Mouse (Mus musculus): ENCODE data around the gene Efhd1. TPM values are rescaled to one million over a fixed set of nuclear protein-coding genes. Genes with fewer than 3 reads are reported as not detected.

Efhd1 gene
- total RNA-seq, 1 experiment = 1.8 TPM

GRCm38 (mm10) chr1:87239056-87239455 lies 25.1 kb upstream of the Efhd1 start:
- H3K36me3 ChIP-seq (ENCODE audit: control insufficient read depth, insufficient read depth, low read length, poor library complexity, severe bottlenecking) = peaks cover 20% of the 10 kb centered on the region
- DNase-seq (ENCODE audit: low read depth, low spot score) = no peak
- H3K27ac ChIP-seq (ENCODE audit: insufficient read depth, low read depth, low read length, poor library complexity, severe bottlenecking) = no peak overlapping the region
- no peak overlapping the region for H3K4me3 ChIP-seq (ENCODE audit: insufficient read depth in 1 of 2, low read depth in 1 of 2, low read length in 2 of 2, poor library complexity in 1 of 2, severe bottlenecking in 1 of 2)
- TF ChIP-seq ZNF384 (IDR thresholded peaks at IDR 0.05; ENCODE audit: low read depth, low read length) = no peak
- no peak for TF ChIP-seq MAFK (IDR thresholded peaks at IDR 0.05; ENCODE audit: insufficient read depth, low read depth, low read length)
- no peak for TF ChIP-seq HCFC1 (IDR thresholded peaks at IDR 0.05; ENCODE audit: borderline replicate concordance, insufficient read depth, low read length)
- no peak for TF ChIP-seq ZC3H11A (IDR thresholded peaks at IDR 0.05; ENCODE audit: borderline replicate concordance, low read depth, low read length)
- TF ChIP-seq CHD2 (IDR thresholded peaks at IDR 0.05; ENCODE audit: low read depth, low read length) = no peak
- 0 out of 2 replicates have a peak overlapping the region, but pooled peaks have one; percentile 14 for H3K9ac ChIP-seq (ENCODE audit: insufficient read depth, low read depth, low read length, poor library complexity, severe bottlenecking)
- no peaks in the 10 kb centered on the region for H3K9me3 ChIP-seq (ENCODE audit: control insufficient read depth, insufficient read depth, low read depth, low read length)
- peaks cover 3 to 20% of the 10 kb centered on the region in 2 experiments; a peak in 3 of 4 replicates for H3K4me1 ChIP-seq (ENCODE audit: control insufficient read depth in 2 of 2, insufficient read depth in 2 of 2, low read length in 2 of 2, poor library complexity in 1 of 2)
- in situ Hi-C loops (cut with MboI; ENCODE audit: low sequenced_read_pairs in 2 of 2, unreplicated experiment in 2 of 2) = no loop called here

- in situ Hi-C loops (cut with MboI; ENCODE audit: low sequenced_read_pairs in 2 of 2, unreplicated experiment in 2 of 2) = no loop called here
- no peak for DNase-seq (ENCODE audit: low read depth, low spot score)
- Histone ChIP-seq H3K9ac (ENCODE audit: insufficient read depth, low read depth, low read length, poor library complexity, severe bottlenecking) (no peak overlapping the region), H3K36me3 (ENCODE audit: control insufficient read depth, insufficient read depth, low read length, poor library complexity, severe bottlenecking) (peaks cover 11% of the 10 kb centered on the region), H3K4me3 (ENCODE audit: insufficient read depth in 1 of 2, low read depth in 1 of 2, low read length in 2 of 2, poor library complexity in 1 of 2, severe bottlenecking in 1 of 2) (no peak overlapping the region), H3K4me1 (ENCODE audit: control insufficient read depth in 2 of 2, insufficient read depth in 2 of 2, low read length in 2 of 2, poor library complexity in 1 of 2) (peaks cover 3 to 9% of the 10 kb centered on the region in 2 experiments; a peak in 3 of 4 replicates), H3K27ac (ENCODE audit: insufficient read depth, low read depth, low read length, poor library complexity, severe bottlenecking) (no peak overlapping the region), H3K9me3 (ENCODE audit: control insufficient read depth, insufficient read depth, low read depth, low read length) (no peaks in the 10 kb centered on the region)
- TF ChIP-seq HCFC1 (IDR thresholded peaks at IDR 0.05; ENCODE audit: borderline replicate concordance, insufficient read depth, low read length) = no peak
- no peak for TF ChIP-seq CHD2 (IDR thresholded peaks at IDR 0.05; ENCODE audit: low read depth, low read length)
- no peak for TF ChIP-seq ZNF384 (IDR thresholded peaks at IDR 0.05; ENCODE audit: low read depth, low read length)
- no peak for TF ChIP-seq ZC3H11A (IDR thresholded peaks at IDR 0.05; ENCODE audit: borderline replicate concordance, low read depth, low read length)
- no peak for TF ChIP-seq MAFK (IDR thresholded peaks at IDR 0.05; ENCODE audit: insufficient read depth, low read depth, low read length)
Measured at GRCm38 (mm10) chr1:87243021-87243420, 21.1 kb upstream of the Efhd1 start.

- H3K4me3 ChIP-seq (ENCODE audit: insufficient read depth in 1 of 2, low read depth in 1 of 2, low read length in 2 of 2, poor library complexity in 1 of 2, severe bottlenecking in 1 of 2) = no peak overlapping the region
- DNase-seq (ENCODE audit: low read depth, low spot score) = no peak
- H3K4me1 ChIP-seq (ENCODE audit: control insufficient read depth in 2 of 2, insufficient read depth in 2 of 2, low read length in 2 of 2, poor library complexity in 1 of 2) = peaks cover 0 to 5% of the 10 kb centered on the region in 2 experiments; a peak in 1 of 4 replicates
- H3K9ac ChIP-seq (ENCODE audit: insufficient read depth, low read depth, low read length, poor library complexity, severe bottlenecking) = no peak overlapping the region
- H3K27ac ChIP-seq (ENCODE audit: insufficient read depth, low read depth, low read length, poor library complexity, severe bottlenecking) = no peak overlapping the region
- no peaks in the 10 kb centered on the region for H3K36me3 ChIP-seq (ENCODE audit: control insufficient read depth, insufficient read depth, low read length, poor library complexity, severe bottlenecking)
- in situ Hi-C loops (cut with MboI; ENCODE audit: low sequenced_read_pairs in 2 of 2, unreplicated experiment in 2 of 2) = no loop called here
- TF ChIP-seq ZC3H11A (IDR thresholded peaks at IDR 0.05; ENCODE audit: borderline replicate concordance, low read depth, low read length) (no peak), ZNF384 (IDR thresholded peaks at IDR 0.05; ENCODE audit: low read depth, low read length) (0 out of 2 replicates have a peak, but pooled peaks have one; percentile 23)
- no peaks in the 10 kb centered on the region for H3K9me3 ChIP-seq (ENCODE audit: control insufficient read depth, insufficient read depth, low read depth, low read length)
Measured at GRCm38 (mm10) chr1:87245430-87245829, 18.7 kb upstream of the Efhd1 start.

- Histone ChIP-seq H3K4me3 (ENCODE audit: insufficient read depth in 1 of 2, low read depth in 1 of 2, low read length in 2 of 2, poor library complexity in 1 of 2, severe bottlenecking in 1 of 2) (peak overlapping the region; percentile 30 to 35; a peak in 3 of 4 replicates), H3K36me3 (ENCODE audit: control insufficient read depth, insufficient read depth, low read length, poor library complexity, severe bottlenecking) (no peaks in the 10 kb centered on the region), H3K27ac (ENCODE audit: insufficient read depth, low read depth, low read length, poor library complexity, severe bottlenecking) (no peak overlapping the region), H3K9me3 (ENCODE audit: control insufficient read depth, insufficient read depth, low read depth, low read length) (no peaks in the 10 kb centered on the region), H3K4me1 (ENCODE audit: control insufficient read depth in 2 of 2, insufficient read depth in 2 of 2, low read length in 2 of 2, poor library complexity in 1 of 2) (peaks cover 0 to 5% of the 10 kb centered on the region in 2 experiments; a peak in 1 of 4 replicates), H3K9ac (ENCODE audit: insufficient read depth, low read depth, low read length, poor library complexity, severe bottlenecking) (peak overlapping the region; percentile 51; the same call in 1 of the 2 replicates)
- peak; percentile 70 for DNase-seq (ENCODE audit: low read depth, low spot score)
- TF ChIP-seq HCFC1 (IDR thresholded peaks at IDR 0.05; ENCODE audit: borderline replicate concordance, insufficient read depth, low read length) (no peak), ZC3H11A (IDR thresholded peaks at IDR 0.05; ENCODE audit: borderline replicate concordance, low read depth, low read length) (peak; percentile 77; the same call in 1 of the 2 replicates), ZNF384 (IDR thresholded peaks at IDR 0.05; ENCODE audit: low read depth, low read length) (no peak)
- in situ Hi-C loops (cut with MboI; ENCODE audit: low sequenced_read_pairs in 2 of 2, unreplicated experiment in 2 of 2) = no loop called here
Measured at GRCm38 (mm10) chr1:87245929-87246815, 18.0 kb upstream of the Efhd1 start.
